Mouse (Mus musculus): Measurements from ENCODE around the gene Efna2.

DNA sequence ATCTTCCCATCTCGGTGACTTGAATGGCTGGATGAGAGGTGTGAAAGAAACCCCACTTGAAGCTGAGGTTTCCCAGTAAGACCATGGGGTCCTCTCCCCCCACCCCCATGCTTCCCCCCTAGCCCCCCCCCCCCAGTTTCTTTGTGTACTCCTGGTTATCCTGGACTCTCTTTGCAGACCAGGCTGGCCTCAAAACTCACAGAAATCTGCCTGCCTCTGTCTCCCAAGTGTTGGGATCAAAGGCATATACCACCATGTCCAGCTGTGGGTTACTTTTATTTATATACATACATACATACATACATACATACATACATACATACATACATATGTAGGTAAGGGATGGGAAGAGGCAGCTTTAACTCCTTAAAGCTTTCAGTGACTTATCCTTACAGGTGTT lies 10.2 kb upstream of the Efna2 start:
- no peak for TF ChIP-seq POLR2A (IDR thresholded peaks at IDR 0.05; ENCODE audit: borderline replicate concordance, low read depth, low read length)
- no peak for TF ChIP-seq CTCF (IDR thresholded peaks at IDR 0.05; ENCODE audit: low read depth, low read length)
